Mouse (Mus musculus): Measurements from ENCODE around the gene Cdca3.

GRCm38 (mm10) chr6:124787722-124788121 is 41.6 kb upstream of the Cdca3 start:
- TF ChIP-seq CTCF (IDR thresholded peaks at IDR 0.05) (no peak), EP300 (IDR thresholded peaks at IDR 0.05) (no peak)
